21 mouse cellular contexts compared by ENCODE assay signal in the genomic region with DNA sequence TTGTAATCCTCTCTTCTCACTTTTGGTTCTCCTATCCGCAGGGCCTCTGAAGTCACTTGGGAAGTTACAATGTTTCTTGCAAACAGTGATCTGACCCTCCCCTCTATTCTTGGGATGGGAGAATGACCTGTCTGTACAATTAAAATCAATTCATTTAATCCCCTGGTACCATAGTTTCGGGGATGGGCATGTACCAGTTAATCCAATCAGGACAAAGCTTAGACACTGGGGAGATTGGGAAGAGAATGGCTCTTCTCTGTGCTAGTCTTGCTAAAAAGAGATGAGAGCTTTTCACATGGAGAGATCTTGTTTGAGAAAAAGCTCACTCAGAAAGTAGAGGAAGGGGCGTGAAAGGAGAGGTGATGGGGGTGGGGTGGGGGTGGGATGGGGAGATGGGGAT.
DNase-seq lines count a peak whose midpoint lies in the region; ATAC-seq lines count a peak whose summit lies in the region.
"Had no signal": no experiment of that assay in that cellular context is flagged by ENCODE, and none has a peak within 500 bp of the region (broad histone marks: within the 10 kb centered on the region; RNA-seq: fewer than 3 reads in every experiment).

No protein-coding gene starts in this region.

- H3K4me2 ChIP-seq in neural tube, embryonic 12.5 days (replicated peaks) = peak overlapping the region; percentile 53
- H3K4me2 ChIP-seq in hindbrain, embryonic 16.5 days (ENCODE audit: low read length) = peak overlapping the region; percentile 63
- H3K4me2 ChIP-seq in midbrain, embryonic 13.5 days (replicated peaks) = peak overlapping the region; percentile 55
- H3K4me2 ChIP-seq: liver, embryonic 13.5 days had no signal

- H3K9ac ChIP-seq in neural tube, embryonic 12.5 days = no peak overlapping the region
- H3K9ac ChIP-seq in hindbrain, embryonic 16.5 days (ENCODE audit: low read depth, low read length) = no peak overlapping the region
- H3K9ac ChIP-seq in midbrain, embryonic 13.5 days (replicated peaks) = no peak overlapping the region
- H3K9ac ChIP-seq: heart, embryonic 12.5 days; liver, embryonic 13.5 days; neural tube, embryonic 13.5 days; stomach, embryonic 15.5 days had no signal

- H3K4me1 ChIP-seq in neural tube, embryonic 12.5 days = peaks cover 4% of the 10 kb centered on the region
- H3K4me1 ChIP-seq in hindbrain, embryonic 16.5 days (ENCODE audit: control insufficient read depth, insufficient read depth, low read depth, low read length) = no peaks in the 10 kb centered on the region; the same call in 1 of the 2 replicates
- peaks cover 8% of the 10 kb centered on the region for H3K4me1 ChIP-seq in midbrain, embryonic 13.5 days (replicated peaks)
- H3K4me1 ChIP-seq: heart, embryonic 12.5 days; liver, embryonic 13.5 days; stomach, embryonic 15.5 days had no signal

- 72% methylated on average over 3 of the region's 3 CpGs for WGBS in neural tube, embryonic 12.5 days
- WGBS in hindbrain, embryonic 16.5 days = 68% methylated on average over 3 of the region's 3 CpGs
- 16% methylated on average over 3 of the region's 3 CpGs for WGBS in midbrain, embryonic 13.5 days

- H3K27ac ChIP-seq in neural tube, embryonic 12.5 days = no peak overlapping the region
- no peak overlapping the region for H3K27ac ChIP-seq in hindbrain, embryonic 16.5 days (ENCODE audit: low read depth, low read length)
- H3K27ac ChIP-seq in midbrain, embryonic 13.5 days = no peak overlapping the region
- H3K27ac ChIP-seq: left cerebral cortex, adult 2 months; liver, embryonic 13.5 days; neural tube, embryonic 13.5 days; stomach, embryonic 15.5 days had no signal

- ATAC-seq in neural tube, embryonic 12.5 days (ENCODE audit: low FRiP score, low read depth) = no peak
- no peak for ATAC-seq in hindbrain, embryonic 16.5 days
- ATAC-seq in midbrain, embryonic 13.5 days = no peak

- no peaks in the 10 kb centered on the region for H3K27me3 ChIP-seq in neural tube, embryonic 12.5 days (replicated peaks)
- no peaks in the 10 kb centered on the region for H3K27me3 ChIP-seq in hindbrain, embryonic 16.5 days (replicated peaks; ENCODE audit: control insufficient read depth, insufficient read depth, low read length)
- H3K27me3 ChIP-seq in midbrain, embryonic 13.5 days = no peaks in the 10 kb centered on the region
- H3K27me3 ChIP-seq: heart, embryonic 12.5 days; liver, embryonic 13.5 days; neural tube, embryonic 13.5 days; stomach, embryonic 15.5 days had no signal

- intact Hi-C loops in heart, postnatal 25 days (cut with DNase I) = no loop called here

- H3K4me3 ChIP-seq in neural tube, embryonic 12.5 days = no peak overlapping the region
- H3K4me3 ChIP-seq in hindbrain, embryonic 16.5 days (ENCODE audit: low read length) = no peak overlapping the region
- no peak overlapping the region for H3K4me3 ChIP-seq in midbrain, embryonic 13.5 days (replicated peaks)
- H3K4me3 ChIP-seq: liver, embryonic 13.5 days; stomach, embryonic 15.5 days had no signal

- H3K36me3 ChIP-seq in neural tube, embryonic 12.5 days = no peaks in the 10 kb centered on the region
- no peaks in the 10 kb centered on the region for H3K36me3 ChIP-seq in hindbrain, embryonic 16.5 days (ENCODE audit: control insufficient read depth, insufficient read depth, low read length)
- H3K36me3 ChIP-seq in midbrain, embryonic 13.5 days = no peaks in the 10 kb centered on the region
- H3K36me3 ChIP-seq: heart, embryonic 12.5 days; liver, embryonic 13.5 days; neural tube, embryonic 13.5 days; stomach, embryonic 15.5 days had no signal

- DNase-seq in neural tube, embryonic 10.5 days (ENCODE audit: extremely low spot score, low spot score) = no peak
- no peak for DNase-seq in cerebellum, postnatal 10 days
- no peak for DNase-seq in heart, postnatal 25 days (ENCODE audit: low spot score)
- no peak for DNase-seq in thymus, postnatal 10 days (ENCODE audit: low spot score in 2 of 2)
- DNase-seq: adrenal gland, adult 2 months; cerebellum, adult 11-12 months; gastrocnemius, postnatal 25 days; heart, adult 18-20 months; heart, postnatal 10 days; kidney, adult 11 months; liver, embryonic 13.5 days; lung, adult 2 months; lung, postnatal 14 days; thymus, postnatal 4 days had no signal

- H3K9me3 ChIP-seq in neural tube, embryonic 12.5 days = no peaks in the 10 kb centered on the region
- H3K9me3 ChIP-seq in hindbrain, embryonic 16.5 days (ENCODE audit: control insufficient read depth, low read length) = no peaks in the 10 kb centered on the region
- no peaks in the 10 kb centered on the region for H3K9me3 ChIP-seq in midbrain, embryonic 13.5 days
- H3K9me3 ChIP-seq: heart, embryonic 12.5 days; liver, embryonic 13.5 days; neural tube, embryonic 13.5 days; stomach, embryonic 15.5 days had no signal
